Mouse (Mus musculus) granulocyte monocyte progenitor cell, adult 5-6 weeks (primary cell): ENCODE results near the gene Sbno1. TPM values are rescaled to one million over a fixed set of nuclear protein-coding genes. Genes with fewer than 3 reads are reported as not detected.
A peak's percentile ranks its signal among the peaks of the same experiment; 100 is the strongest.
"Not testable (repeated sequence)": the region's sequence is repeated elsewhere in the genome, so short reads cannot be mapped to it uniquely, and the experiment has no call there.

Experiments
- ATAC-seq: replicated peaks from 2 replicates; pipeline ENCODE4 v1.8.0; 2016; ENCODE audit warnings: mild to moderate bottlenecking, moderate TSS enrichment, inconsistent platforms; ENCODE audit not compliant: poor library complexity, severe bottlenecking
- total RNA-seq, 2 experiments: library from RNA; stranded (forward) in 1 of 2; stranded (reverse) in 1 of 2; fragments of 200-712, 200-1000 nt in 1 of 2; fragments of >200 nt in 1 of 2; fragmentation: Nextera tagmentation in 1 of 2; gene quantifications; 2 replicates each; pipeline ENCODE4 v1.2.3; 2014 to 2017

The Sbno1 gene
- total RNA-seq (2014; fragmentation: Nextera tagmentation) = 130 and 135 TPM in 2 replicates
- total RNA-seq (2017) = 167 and 174 TPM in 2 replicates

DNA sequence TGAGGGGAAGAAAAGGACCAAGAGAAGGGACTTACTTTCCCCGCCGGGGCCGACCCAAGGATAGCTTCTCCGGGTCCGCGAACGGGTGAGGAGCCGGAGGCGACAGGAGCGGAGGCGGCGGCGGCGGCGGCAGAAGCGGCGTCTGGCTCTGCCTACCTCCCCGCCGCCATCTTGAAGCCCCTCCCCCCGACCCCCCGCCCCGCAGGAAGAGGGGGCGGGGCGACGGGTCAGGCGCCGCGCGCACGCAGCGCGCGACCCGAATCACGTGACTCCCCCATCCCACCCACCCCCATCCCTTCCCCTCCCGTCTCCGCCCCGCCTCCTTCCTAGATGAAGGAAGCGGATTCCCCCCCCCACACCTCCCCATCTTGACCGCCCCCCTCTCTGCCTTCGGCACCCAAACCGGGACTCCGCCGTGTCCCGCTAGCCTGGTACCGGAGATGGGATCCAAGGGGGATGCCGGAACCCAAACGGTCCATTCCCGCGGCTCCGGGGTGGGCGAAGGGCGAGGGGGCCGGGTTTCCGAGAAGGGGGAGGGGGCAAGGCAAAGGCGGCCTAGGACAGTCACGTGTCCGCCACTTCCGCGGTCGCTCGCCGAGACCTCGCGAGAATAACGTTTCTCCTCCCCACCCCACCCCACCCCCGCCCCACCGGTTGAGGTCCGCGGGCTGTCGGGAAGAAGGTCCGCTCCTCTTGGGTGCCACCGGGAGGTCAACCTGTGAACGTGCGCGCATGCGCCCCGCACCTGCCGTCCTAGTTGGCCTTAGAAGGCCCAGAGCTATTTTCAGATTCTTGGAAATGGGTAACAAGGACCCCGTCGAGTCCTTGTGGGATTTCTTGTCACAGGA, at the start of gene Sbno1:
TSS of gene Sbno1 (minus strand) at position 590 of the 848 bp plus-strand sequence.
- peak; percentile 88 for ATAC-seq

- ATAC-seq = no peak
Measured at GRCm38 (mm10) chr5:124470591-124471171, 44.9 kb upstream of the Sbno1 start.

DNA sequence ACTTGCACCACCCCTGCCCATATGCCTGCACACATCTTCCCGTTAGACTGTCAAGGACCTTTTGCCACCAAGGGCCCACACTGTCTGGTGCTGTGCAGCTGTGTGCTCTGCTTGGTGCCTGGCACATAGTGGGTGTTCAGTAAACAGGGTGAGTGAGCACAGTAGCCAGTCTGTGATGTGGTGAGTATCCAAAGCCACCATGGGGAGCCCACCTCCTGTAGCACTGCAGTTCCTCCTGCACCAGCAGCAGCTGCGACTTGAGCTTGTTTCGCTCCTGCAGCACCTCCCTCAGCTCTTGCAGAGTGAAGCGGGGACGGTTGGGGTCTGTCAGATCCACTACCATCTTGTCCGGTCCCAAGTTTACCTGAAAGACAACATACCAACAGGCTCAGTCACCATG, 43.7 kb upstream of the Sbno1 start:
- no peak for ATAC-seq

DNA sequence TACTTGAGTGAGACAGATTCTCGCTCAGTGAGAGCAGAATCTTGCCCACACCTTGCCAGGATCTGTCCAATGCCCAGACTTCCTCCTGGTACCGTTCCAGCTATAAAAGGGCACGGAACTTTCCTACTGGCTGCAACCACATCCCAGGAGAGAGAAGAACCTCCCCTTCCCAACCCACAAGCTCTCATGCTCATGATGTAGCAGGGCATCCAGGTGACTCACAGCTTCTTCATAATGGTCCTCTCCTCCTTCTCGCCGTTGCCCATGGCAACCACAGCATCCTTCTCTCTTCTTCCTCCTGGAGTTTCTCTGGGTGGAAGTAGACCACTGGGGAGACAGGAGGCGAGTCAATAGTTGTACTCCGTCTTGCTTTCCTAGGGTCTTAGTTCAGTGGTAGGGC, 42.6 kb upstream of the Sbno1 start:
- peak; percentile 24; the same call in 1 of the 2 replicates for ATAC-seq

GRCm38 (mm10) chr5:124467766-124468165, 42.0 kb upstream of the Sbno1 start:
- peak; percentile 74 for ATAC-seq

GRCm38 (mm10) chr5:124464905-124465304, 39.1 kb upstream of the Sbno1 start:
- ATAC-seq = no peak

DNA sequence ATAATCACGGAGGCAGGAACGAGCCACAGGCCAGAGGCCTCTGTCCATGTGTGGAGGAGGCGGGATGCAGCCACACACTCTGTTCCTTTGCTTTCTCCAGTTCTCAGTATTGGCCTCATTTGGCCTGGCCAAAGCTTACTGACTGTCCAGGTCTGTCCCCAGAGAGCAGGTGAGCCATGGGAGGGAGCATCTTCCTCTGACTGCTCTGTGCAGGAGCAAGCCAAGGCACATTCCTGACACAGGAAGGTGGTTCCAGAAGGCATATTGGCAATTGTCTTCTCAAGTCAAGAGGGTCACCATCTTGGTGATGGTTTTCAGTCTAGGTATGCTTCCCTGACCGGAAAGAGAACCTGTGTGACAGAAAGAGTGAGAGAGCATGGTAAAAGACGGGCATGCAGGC, 37.7 kb upstream of the Sbno1 start:
- ATAC-seq = no peak

GRCm38 (mm10) chr5:124462297-124463025, 36.7 kb upstream of the Sbno1 start:
- ATAC-seq = no peak

- ATAC-seq = not testable (repeated sequence)
Measured at GRCm38 (mm10) chr5:124460922-124461321, 35.1 kb upstream of the Sbno1 start.

DNA sequence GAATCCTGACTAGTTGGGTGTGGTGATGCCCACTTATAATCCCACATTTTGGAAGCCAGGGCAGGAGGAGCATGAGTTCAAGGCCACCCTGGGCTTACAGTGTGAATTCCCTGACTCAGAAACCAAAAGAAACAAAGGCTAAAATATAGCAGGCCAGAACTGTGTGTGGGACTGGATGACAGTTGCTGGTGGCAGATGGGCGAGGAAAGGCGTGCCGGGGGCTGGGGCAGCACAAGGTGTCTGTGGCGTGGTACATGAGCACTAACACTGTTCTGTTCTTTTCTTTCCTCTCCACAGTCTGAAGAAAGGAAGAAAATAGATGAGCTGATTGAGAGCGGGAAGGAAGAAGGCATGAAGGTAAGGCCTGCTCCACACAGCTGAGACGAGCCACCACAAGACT, 31.0 kb upstream of the Sbno1 start:
- ATAC-seq = no peak

DNA sequence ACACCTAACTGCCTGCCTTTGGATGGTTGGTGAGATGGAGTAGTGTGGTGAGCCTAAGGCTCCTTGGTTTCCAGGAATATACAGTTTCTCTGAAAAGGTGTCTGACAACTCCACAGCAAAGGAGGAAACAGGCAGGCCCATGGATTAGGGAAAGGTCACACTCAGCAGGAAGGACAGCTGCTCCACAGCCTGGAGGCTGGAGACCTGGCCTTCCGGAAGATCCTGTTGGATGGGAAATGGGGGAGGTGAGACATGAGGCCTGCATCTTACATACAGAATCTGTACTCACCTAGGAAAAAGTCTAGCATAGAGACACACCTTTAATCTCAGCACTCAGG, 28.2 kb upstream of the Sbno1 start:
- no peak for ATAC-seq

GRCm38 (mm10) chr5:124453339-124454081, 27.7 kb upstream of the Sbno1 start:
- no peak for ATAC-seq

DNA sequence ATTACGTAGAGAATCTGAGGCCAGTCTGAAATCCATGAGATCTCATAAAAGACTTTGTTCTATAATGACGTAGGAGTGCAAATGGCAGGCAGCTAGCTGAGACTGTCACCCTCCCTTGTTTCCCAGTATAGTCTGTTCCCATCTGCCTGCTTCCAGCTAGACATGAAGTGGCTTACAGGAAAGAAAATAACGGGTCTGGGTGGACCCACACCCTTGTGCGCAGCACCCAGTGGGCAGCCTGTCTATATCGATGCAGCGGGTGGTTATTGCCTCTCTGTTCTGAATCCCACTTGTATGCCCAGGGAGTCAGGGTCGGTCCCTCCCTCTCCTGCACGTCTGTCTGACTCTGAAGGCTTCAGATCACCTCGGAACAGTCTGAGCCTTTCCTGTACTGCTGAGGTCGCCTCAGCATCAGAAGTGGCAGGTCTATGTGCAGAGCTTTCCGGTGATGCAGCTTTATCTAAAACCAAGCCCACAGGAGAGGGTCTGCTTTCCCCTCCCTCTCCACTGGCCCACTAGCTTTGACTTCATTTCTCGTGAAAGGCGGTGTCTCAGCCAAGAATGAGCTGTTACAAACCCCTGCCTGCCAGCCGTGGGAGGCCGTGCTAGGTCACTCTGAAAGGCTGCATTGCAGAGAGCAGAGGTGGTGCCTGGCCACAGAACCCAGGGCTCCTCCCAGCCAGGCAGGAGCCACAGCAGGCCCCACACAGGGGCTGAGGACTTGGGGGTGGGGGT, 26.9 kb upstream of the Sbno1 start:
- ATAC-seq = no peak

GRCm38 (mm10) chr5:124450641-124451340, 25.0 kb upstream of the Sbno1 start:
- ATAC-seq = no peak

DNA sequence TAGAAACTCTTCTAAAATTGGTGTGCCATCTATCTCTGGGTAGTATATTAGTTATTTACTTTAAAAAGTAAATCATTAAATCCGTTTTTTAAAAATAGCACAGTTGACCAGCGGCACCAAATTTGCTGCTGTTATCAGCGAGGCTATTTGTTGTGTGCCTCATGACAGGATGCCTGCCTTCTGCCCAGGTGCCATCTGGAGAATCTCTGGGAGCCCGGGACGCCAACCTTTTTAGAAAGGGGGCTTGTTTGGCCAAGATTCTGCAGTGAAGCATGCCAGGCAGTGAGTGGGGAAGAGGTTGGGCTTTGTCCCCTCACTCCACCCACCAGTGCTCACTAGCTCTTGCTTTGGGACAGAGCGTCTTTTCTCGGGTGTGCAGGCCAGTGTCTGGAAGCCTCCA, 24.2 kb upstream of the Sbno1 start:
- ATAC-seq = no peak

DNA sequence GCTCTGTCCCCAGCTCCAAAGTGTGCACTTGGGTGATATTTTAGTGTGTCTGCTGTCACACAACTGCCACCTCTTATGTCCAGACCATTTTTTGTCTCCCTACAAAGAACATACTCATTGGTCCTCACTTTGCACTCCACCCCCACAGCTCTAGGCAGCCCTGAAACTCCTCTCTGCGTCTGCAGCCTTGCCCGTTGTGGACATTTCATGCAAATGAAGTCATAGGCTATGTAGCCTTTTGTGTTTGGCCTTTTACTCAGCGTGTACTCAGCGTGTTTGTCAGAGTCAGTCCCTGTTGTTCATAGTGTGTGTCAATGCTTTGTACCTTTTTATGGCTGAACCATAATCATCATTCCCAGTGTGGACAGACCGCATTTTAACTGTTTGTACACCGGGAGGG, 23.7 kb upstream of the Sbno1 start:
- no peak for ATAC-seq

GRCm38 (mm10) chr5:124446301-124446881, 20.6 kb upstream of the Sbno1 start:
- ATAC-seq = peak; percentile 76

GRCm38 (mm10) chr5:124445621-124446293, 20.0 kb upstream of the Sbno1 start:
- ATAC-seq = no peak
